Mouse (Mus musculus): ENCODE measurements around the gene Rap1gds1.

GRCm38 (mm10) chr3:139108176-139108575 lies 33.2 kb upstream of the Rap1gds1 start:
- no peak for TF ChIP-seq CTCF (IDR thresholded peaks at IDR 0.05; ENCODE audit: low read depth)
- no peak for TF ChIP-seq EP300 (IDR thresholded peaks at IDR 0.05; ENCODE audit: low read depth)
